Mouse (Mus musculus): ENCODE results near the gene Gm20388. TPM values are rescaled to one million over a fixed set of nuclear protein-coding genes. Genes with fewer than 3 reads are reported as not detected.

The Gm20388 gene
- polyA plus RNA-seq, 1 experiment from 2014 or later = not detected

GRCm38 (mm10) chr8:121085561-121085960 lies 1174.9 kb downstream of the Gm20388 start:
- no peaks in the 10 kb centered on the region for H3K9me3 ChIP-seq (ENCODE audit: control insufficient read depth, low read length)
- DNase-seq (ENCODE audit: low spot score) = no peak

GRCm38 (mm10) chr8:121086004-121086900 lies 1175.6 kb downstream of the Gm20388 start:
- no peak overlapping the region for H3K4me2 ChIP-seq (ENCODE audit: low read depth, severe bottlenecking)
- peaks cover 96% of the 10 kb centered on the region for H3K27me3 ChIP-seq (ENCODE audit: control insufficient read depth, insufficient read depth, low read length)
- peak; percentile 44 for DNase-seq (ENCODE audit: low spot score)
- no peak overlapping the region for H3K9ac ChIP-seq (ENCODE audit: low read length)
- no peaks in the 10 kb centered on the region for H3K9me3 ChIP-seq (ENCODE audit: control insufficient read depth, low read length)
- H3K4me3 ChIP-seq (ENCODE audit: low read depth, low read length) = no peak overlapping the region
- ATAC-seq (ENCODE audit: insufficient number of reproducible peaks, low FRiP score, low TSS enrichment, low read depth) = no peak
- H3K36me3 ChIP-seq (ENCODE audit: control insufficient read depth, insufficient read depth, low read length) = no peaks in the 10 kb centered on the region
- H3K4me1 ChIP-seq (ENCODE audit: control insufficient read depth, insufficient read depth, low read length) = peaks cover 18% of the 10 kb centered on the region
- no peak overlapping the region for H3K27ac ChIP-seq (replicated peaks; ENCODE audit: low read depth, low read length)
- WGBS = 8% methylated on average over 19 of the region's 19 CpGs

More at GRCm38 (mm10) chr8:121085561-121085960, 1174.9 kb downstream of the Gm20388 start:
- no peak overlapping the region for H3K4me3 ChIP-seq (ENCODE audit: low read depth, low read length)
- ATAC-seq (ENCODE audit: insufficient number of reproducible peaks, low FRiP score, low TSS enrichment, low read depth) = no peak
- 31% methylated on average over 3 of the region's 3 CpGs for WGBS
- no peak overlapping the region for H3K27ac ChIP-seq (replicated peaks; ENCODE audit: low read depth, low read length)
- no peaks in the 10 kb centered on the region for H3K36me3 ChIP-seq (ENCODE audit: control insufficient read depth, insufficient read depth, low read length)
- no peak overlapping the region for H3K4me2 ChIP-seq (ENCODE audit: low read depth, severe bottlenecking)
- H3K27me3 ChIP-seq (ENCODE audit: control insufficient read depth, insufficient read depth, low read length) = peaks cover 96% of the 10 kb centered on the region
- H3K9ac ChIP-seq (ENCODE audit: low read length) = no peak overlapping the region
- H3K4me1 ChIP-seq (ENCODE audit: control insufficient read depth, insufficient read depth, low read length) = peaks cover 22% of the 10 kb centered on the region

- no peak overlapping the region for H3K9ac ChIP-seq (ENCODE audit: low read length)
- no peak for ATAC-seq (ENCODE audit: insufficient number of reproducible peaks, low FRiP score, low TSS enrichment, low read depth)
Measured at GRCm38 (mm10) chr8:121088281-121088680, 1177.6 kb downstream of the Gm20388 start.

GRCm38 (mm10) chr8:121088871-121089630 lies 1178.4 kb downstream of the Gm20388 start:
- Histone ChIP-seq H3K4me2 (ENCODE audit: low read depth, severe bottlenecking) (no peak overlapping the region), H3K4me3 (ENCODE audit: low read depth, low read length) (no peak overlapping the region), H3K9ac (ENCODE audit: low read length) (no peak overlapping the region), H3K4me1 (ENCODE audit: control insufficient read depth, insufficient read depth, low read length) (0 out of 2 replicates have a peak, but pooled peaks cover 7% of the 10 kb centered on the region), H3K27ac (replicated peaks; ENCODE audit: low read depth, low read length) (no peak overlapping the region), H3K9me3 (ENCODE audit: control insufficient read depth, low read length) (no peaks in the 10 kb centered on the region), H3K36me3 (ENCODE audit: control insufficient read depth, insufficient read depth, low read length) (no peaks in the 10 kb centered on the region), H3K27me3 (ENCODE audit: control insufficient read depth, insufficient read depth, low read length) (peaks cover 88% of the 10 kb centered on the region)
- DNase-seq (ENCODE audit: low spot score) = peak; percentile 58
- no peak for ATAC-seq (ENCODE audit: insufficient number of reproducible peaks, low FRiP score, low TSS enrichment, low read depth)
- WGBS = 2% methylated on average over 40 of the region's 40 CpGs

More at GRCm38 (mm10) chr8:121088281-121088680, 1177.6 kb downstream of the Gm20388 start:
- H3K4me1 ChIP-seq (ENCODE audit: control insufficient read depth, insufficient read depth, low read length) = peaks cover 9% of the 10 kb centered on the region
- no peaks in the 10 kb centered on the region for H3K9me3 ChIP-seq (ENCODE audit: control insufficient read depth, low read length)
- DNase-seq (ENCODE audit: low spot score) = peak; percentile 40
- H3K4me2 ChIP-seq (ENCODE audit: low read depth, severe bottlenecking) = no peak overlapping the region
- peaks cover 96% of the 10 kb centered on the region for H3K27me3 ChIP-seq (ENCODE audit: control insufficient read depth, insufficient read depth, low read length)
- H3K4me3 ChIP-seq (ENCODE audit: low read depth, low read length) = no peak overlapping the region
- H3K27ac ChIP-seq (replicated peaks; ENCODE audit: low read depth, low read length) = no peak overlapping the region
- 4% methylated on average over 8 of the region's 8 CpGs for WGBS
- H3K36me3 ChIP-seq (ENCODE audit: control insufficient read depth, insufficient read depth, low read length) = no peaks in the 10 kb centered on the region

- no peaks in the 10 kb centered on the region for H3K36me3 ChIP-seq (ENCODE audit: control insufficient read depth, insufficient read depth, low read length)
- no peaks in the 10 kb centered on the region for H3K9me3 ChIP-seq (ENCODE audit: control insufficient read depth, low read length)
- WGBS = 8% methylated on average over 32 of the region's 32 CpGs
- H3K4me3 ChIP-seq (ENCODE audit: low read depth, low read length) = no peak overlapping the region
- H3K9ac ChIP-seq (ENCODE audit: low read length) = no peak overlapping the region
- 0 out of 2 replicates have a peak, but pooled peaks cover 2% of the 10 kb centered on the region for H3K4me1 ChIP-seq (ENCODE audit: control insufficient read depth, insufficient read depth, low read length)
- H3K27ac ChIP-seq (replicated peaks; ENCODE audit: low read depth, low read length) = no peak overlapping the region
- ATAC-seq (ENCODE audit: insufficient number of reproducible peaks, low FRiP score, low TSS enrichment, low read depth) (no peak), DNase-seq (ENCODE audit: low spot score) (peak; percentile 41)
- H3K27me3 ChIP-seq (ENCODE audit: control insufficient read depth, insufficient read depth, low read length) = peaks cover 82% of the 10 kb centered on the region
- no peak overlapping the region for H3K4me2 ChIP-seq (ENCODE audit: low read depth, severe bottlenecking)
Measured at GRCm38 (mm10) chr8:121089631-121090380, 1179.2 kb downstream of the Gm20388 start.

GRCm38 (mm10) chr8:121090716-121091115 lies 1180.1 kb downstream of the Gm20388 start:
- Histone ChIP-seq H3K4me2 (ENCODE audit: low read depth, severe bottlenecking) (no peak overlapping the region), H3K9ac (ENCODE audit: low read length) (no peak overlapping the region), H3K27ac (replicated peaks; ENCODE audit: low read depth, low read length) (no peak overlapping the region), H3K4me3 (ENCODE audit: low read depth, low read length) (no peak overlapping the region), H3K27me3 (ENCODE audit: control insufficient read depth, insufficient read depth, low read length) (peaks cover 73% of the 10 kb centered on the region), H3K9me3 (ENCODE audit: control insufficient read depth, low read length) (no peaks in the 10 kb centered on the region), H3K36me3 (ENCODE audit: control insufficient read depth, insufficient read depth, low read length) (no peaks in the 10 kb centered on the region), H3K4me1 (ENCODE audit: control insufficient read depth, insufficient read depth, low read length) (0 out of 2 replicates have a peak, but pooled peaks cover 2% of the 10 kb centered on the region)
- WGBS = 0% methylated on average over 1 of the region's 1 CpGs
- ATAC-seq (ENCODE audit: insufficient number of reproducible peaks, low FRiP score, low TSS enrichment, low read depth) (no peak), DNase-seq (ENCODE audit: low spot score) (peak; percentile 66)

GRCm38 (mm10) chr8:121092141-121092540 lies 1181.5 kb downstream of the Gm20388 start:
- 24% methylated on average over 6 of the region's 6 CpGs for WGBS
- no peak overlapping the region for H3K4me2 ChIP-seq (ENCODE audit: low read depth, severe bottlenecking)
- no peaks in the 10 kb centered on the region for H3K9me3 ChIP-seq (ENCODE audit: control insufficient read depth, low read length)
- no peak overlapping the region for H3K27ac ChIP-seq (replicated peaks; ENCODE audit: low read depth, low read length)
- no peak overlapping the region for H3K4me3 ChIP-seq (ENCODE audit: low read depth, low read length)
- DNase-seq (ENCODE audit: low spot score) = peak; percentile 28
- peaks cover 59% of the 10 kb centered on the region for H3K27me3 ChIP-seq (ENCODE audit: control insufficient read depth, insufficient read depth, low read length)
- ATAC-seq (ENCODE audit: insufficient number of reproducible peaks, low FRiP score, low TSS enrichment, low read depth) = no peak
- H3K36me3 ChIP-seq (ENCODE audit: control insufficient read depth, insufficient read depth, low read length) = peaks cover 2% of the 10 kb centered on the region; the same call in 1 of the 2 replicates
- no peak overlapping the region for H3K9ac ChIP-seq (ENCODE audit: low read length)
- 0 out of 2 replicates have a peak, but pooled peaks cover 2% of the 10 kb centered on the region for H3K4me1 ChIP-seq (ENCODE audit: control insufficient read depth, insufficient read depth, low read length)

GRCm38 (mm10) chr8:121092627-121093026 lies 1182.0 kb downstream of the Gm20388 start:
- WGBS = 3% methylated on average over 16 of the region's 16 CpGs
- Histone ChIP-seq H3K4me1 (ENCODE audit: control insufficient read depth, insufficient read depth, low read length) (0 out of 2 replicates have a peak, but pooled peaks cover 2% of the 10 kb centered on the region), H3K27me3 (ENCODE audit: control insufficient read depth, insufficient read depth, low read length) (peaks cover 55% of the 10 kb centered on the region), H3K4me3 (ENCODE audit: low read depth, low read length) (no peak overlapping the region), H3K27ac (replicated peaks; ENCODE audit: low read depth, low read length) (no peak overlapping the region), H3K9me3 (ENCODE audit: control insufficient read depth, low read length) (no peaks in the 10 kb centered on the region), H3K4me2 (ENCODE audit: low read depth, severe bottlenecking) (no peak overlapping the region), H3K9ac (ENCODE audit: low read length) (no peak overlapping the region), H3K36me3 (ENCODE audit: control insufficient read depth, insufficient read depth, low read length) (peaks cover 6% of the 10 kb centered on the region)
- ATAC-seq (ENCODE audit: insufficient number of reproducible peaks, low FRiP score, low TSS enrichment, low read depth) = no peak; the same call in 1 of the 2 replicates
- peak; percentile 97 for DNase-seq (ENCODE audit: low spot score)
